Mouse (Mus musculus): Measurements from ENCODE around the gene Tnfrsf12a. TPM values are rescaled to one million over a fixed set of nuclear protein-coding genes. Genes with fewer than 3 reads are reported as not detected.

The Tnfrsf12a gene
- total RNA-seq, 2 experiments from 2014 or later: 3.3 to 4.1 TPM

GRCm38 (mm10) chr17:23660117-23660875 lies 17.0 kb downstream of the Tnfrsf12a start, which contains the start of gene Bicdl2:
Bicdl2 (plus strand) TSS chr17:23660506.
- DNase-seq (ENCODE audit: extremely low spot score in 1 of 2, low spot score in 2 of 2): peak in 1 of 2 experiments; percentile 54
- intact Hi-C loops (cut with DNase I): no loop called here

DNA sequence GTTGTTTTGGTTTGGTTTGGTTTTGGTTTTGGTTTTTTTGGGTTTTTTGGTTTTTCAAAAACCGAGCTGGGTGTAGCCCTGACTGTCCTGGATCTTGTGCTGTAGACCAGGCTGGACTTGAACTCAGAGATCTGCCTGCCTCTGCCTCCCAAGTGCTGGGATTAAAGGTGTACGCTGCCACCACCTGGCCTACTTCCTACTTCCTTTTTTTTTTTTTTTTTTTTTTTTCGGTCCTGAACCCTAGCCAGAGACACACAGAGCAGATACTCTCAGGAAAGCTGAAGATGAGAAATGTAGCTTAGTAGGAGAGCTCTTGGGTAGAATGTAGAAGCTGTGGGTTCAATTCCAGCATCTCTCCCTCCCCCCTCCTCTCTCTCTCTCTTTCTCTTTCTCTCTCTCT lies 18.8 kb downstream of the Tnfrsf12a start:
- DNase-seq (ENCODE audit: extremely low spot score in 1 of 2, low spot score in 2 of 2): no peak

GRCm38 (mm10) chr17:23654410-23654809 lies 22.9 kb downstream of the Tnfrsf12a start:
- intact Hi-C loops (cut with DNase I): no loop called here

More for the DNA sequence above, 18.8 kb downstream of the Tnfrsf12a start:
- intact Hi-C loops (cut with DNase I): no loop called here

DNA sequence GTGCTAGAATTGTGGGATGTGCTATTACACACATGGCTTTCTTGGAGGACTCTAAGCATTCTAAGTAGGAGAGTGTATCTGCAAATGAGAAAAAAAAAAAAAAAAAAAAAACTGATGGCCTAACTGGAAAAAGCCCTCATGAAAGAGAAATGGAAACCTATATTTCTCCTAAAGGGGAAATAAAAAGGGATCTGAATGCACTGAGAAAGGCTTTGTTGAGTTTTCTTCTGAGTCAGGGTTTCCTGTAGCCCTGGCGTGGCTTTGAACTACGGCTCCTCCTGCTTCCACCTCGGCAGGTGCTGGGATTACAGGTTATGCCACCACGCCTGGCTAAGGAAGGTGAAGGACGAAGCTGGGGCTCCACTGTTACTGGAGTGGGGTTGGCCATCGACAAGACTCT lies 23.3 kb downstream of the Tnfrsf12a start:
- DNase-seq (ENCODE audit: extremely low spot score in 1 of 2, low spot score in 2 of 2): no peak
- intact Hi-C loops (cut with DNase I): no loop called here

More at GRCm38 (mm10) chr17:23654410-23654809, 22.9 kb downstream of the Tnfrsf12a start:
- DNase-seq (ENCODE audit: extremely low spot score in 1 of 2, low spot score in 2 of 2): no peak

DNA sequence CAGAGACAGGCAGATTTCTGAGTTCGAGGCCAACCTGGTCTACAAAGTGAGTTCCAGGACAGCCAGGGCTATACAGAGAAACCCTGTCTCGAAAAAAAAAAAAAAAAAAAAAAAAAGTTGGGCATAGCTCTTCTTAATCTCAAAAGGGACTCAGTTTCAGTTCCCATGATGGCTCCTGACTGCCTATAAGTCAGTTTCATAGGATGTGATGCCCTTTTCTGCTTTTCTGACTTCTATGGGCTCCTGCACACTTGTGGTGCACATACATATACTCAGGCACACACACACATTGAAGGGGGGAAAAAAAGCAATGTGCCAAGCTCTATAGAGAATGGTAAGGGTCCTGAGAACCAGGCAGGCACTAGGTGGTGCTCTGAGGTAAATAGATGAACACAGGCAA lies 23.9 kb downstream of the Tnfrsf12a start:
- intact Hi-C loops (cut with DNase I): no loop called here
- DNase-seq (ENCODE audit: extremely low spot score in 1 of 2, low spot score in 2 of 2): no peak

DNA sequence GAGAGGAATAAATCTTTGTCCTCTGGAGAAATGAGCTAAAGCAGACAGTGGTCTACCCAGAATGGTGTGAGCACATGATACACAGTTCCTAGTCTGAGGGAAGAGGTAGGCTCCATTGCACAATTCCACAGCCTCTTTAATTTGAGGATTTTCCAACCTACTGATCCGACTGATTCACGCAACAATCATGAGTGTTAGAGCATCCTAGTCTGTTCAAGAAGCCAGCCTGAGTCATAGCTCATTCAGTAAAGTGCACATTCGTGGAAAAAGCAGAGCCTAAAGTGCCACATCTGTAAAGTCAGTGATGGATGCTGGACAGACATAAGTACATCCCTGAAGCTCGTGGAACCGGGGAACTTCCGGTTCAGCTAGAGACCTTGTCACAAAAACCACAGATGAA lies 25.9 kb downstream of the Tnfrsf12a start:
- no peak for DNase-seq (ENCODE audit: extremely low spot score in 1 of 2, low spot score in 2 of 2)
- intact Hi-C loops (cut with DNase I): no loop called here

DNA sequence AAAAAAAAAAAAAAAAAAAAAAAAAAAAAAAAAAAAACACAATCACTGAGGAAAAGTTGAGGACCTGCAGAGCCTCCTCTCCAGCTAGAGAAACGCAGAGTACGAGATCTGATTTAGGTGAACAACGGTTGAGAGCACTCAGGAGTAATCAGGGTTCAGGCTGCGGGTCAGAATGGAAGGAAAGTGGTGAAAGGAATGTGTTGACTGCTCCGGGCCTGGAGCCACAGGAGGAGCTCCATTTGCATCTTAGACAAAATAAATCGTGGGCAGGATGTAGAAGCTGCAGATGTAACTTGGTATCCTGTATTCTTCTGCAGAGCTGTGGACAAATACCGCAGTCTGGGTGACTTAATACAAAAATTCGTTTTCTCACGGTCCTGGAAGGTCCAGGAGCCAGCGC lies 31.4 kb downstream of the Tnfrsf12a start:
- no peak for DNase-seq (ENCODE audit: extremely low spot score in 1 of 2, low spot score in 2 of 2)
- intact Hi-C loops (cut with DNase I): no loop called here

- peak in 1 of 2 experiments; percentile 80 for DNase-seq (ENCODE audit: extremely low spot score in 1 of 2, low spot score in 2 of 2)
- intact Hi-C loops (cut with DNase I): no loop called here
Observed at GRCm38 (mm10) chr17:23644613-23645495, 32.4 kb downstream of the Tnfrsf12a start, which contains the start of gene Mmp25. Mmp25 (minus strand) TSS chr17:23645277.

DNA sequence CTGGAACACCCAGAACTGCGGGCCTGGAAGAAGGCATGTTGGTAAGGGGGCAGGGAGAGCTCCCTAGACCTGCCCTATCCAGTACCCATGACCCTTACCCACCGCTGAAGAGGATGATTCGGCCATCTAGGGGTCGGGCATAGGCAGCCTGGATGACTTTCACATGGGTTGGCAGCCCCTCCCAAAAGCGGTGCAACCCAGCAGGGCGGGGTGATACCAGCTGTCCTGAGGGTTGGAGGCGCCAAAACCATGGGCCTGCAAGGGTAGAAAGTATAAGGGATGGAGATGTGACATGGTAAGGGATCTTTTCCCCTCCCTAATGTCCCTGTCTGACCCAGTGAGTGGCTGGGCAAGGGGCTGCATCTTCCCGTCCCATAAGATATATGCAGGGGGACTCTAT lies 46.0 kb downstream of the Tnfrsf12a start:
- no peak for DNase-seq (ENCODE audit: extremely low spot score in 1 of 2, low spot score in 2 of 2)
- intact Hi-C loops (cut with DNase I): no loop called here

DNA sequence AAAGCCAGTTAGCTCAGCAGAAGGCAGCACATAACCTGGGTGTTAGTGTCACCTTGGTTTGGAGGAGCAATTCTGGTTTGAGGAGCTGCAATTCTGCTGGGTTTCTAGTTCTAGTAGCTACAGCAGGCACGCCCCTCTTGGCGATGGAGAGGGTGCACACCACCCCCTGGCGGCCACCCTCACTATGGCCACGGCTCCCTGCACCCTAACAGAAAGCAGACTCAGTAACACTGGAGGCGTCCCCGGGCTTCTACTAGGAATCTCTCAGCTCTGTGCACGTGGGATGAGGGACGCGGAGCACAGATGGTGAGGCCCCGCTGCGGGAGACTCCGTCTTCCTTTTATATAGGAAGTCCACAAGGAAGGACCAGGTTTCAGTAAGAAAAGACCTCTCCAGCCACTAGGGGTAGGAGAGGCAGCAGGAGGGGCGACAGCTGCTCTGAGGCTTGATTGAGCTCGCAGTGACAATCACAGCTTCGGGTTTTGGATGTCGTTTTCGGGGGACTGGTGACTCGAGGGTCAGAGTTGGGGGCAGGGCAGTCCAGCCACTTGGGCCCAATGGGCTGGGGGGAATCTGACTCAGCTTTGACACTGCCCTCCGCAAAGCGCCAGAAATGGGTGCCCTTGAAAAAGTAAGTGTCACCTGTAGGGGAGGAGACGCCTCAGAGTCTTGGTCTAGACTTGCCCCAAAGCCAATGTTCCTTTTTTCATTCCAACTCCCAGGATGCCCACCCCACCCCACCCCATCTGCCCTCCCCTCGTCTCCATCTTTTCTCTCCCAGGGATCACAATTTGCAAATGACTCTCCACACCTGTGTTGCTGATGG lies 46.9 kb downstream of the Tnfrsf12a start:
- DNase-seq (ENCODE audit: extremely low spot score in 1 of 2, low spot score in 2 of 2): peak; percentile 66 to 85
- intact Hi-C loops (cut with DNase I): no loop called here

GRCm38 (mm10) chr17:23627813-23628212 lies 49.5 kb downstream of the Tnfrsf12a start:
- intact Hi-C loops (cut with DNase I): no loop called here
- no peak for DNase-seq (ENCODE audit: extremely low spot score in 1 of 2, low spot score in 2 of 2)

Other genes with a start within 250 kb of the Tnfrsf12a start
- not detected for gene Vmn2r117, start 197.8 kb downstream of the Tnfrsf12a start, total RNA-seq (2021)
- 1 to 10 TPM; 6.6 to 6.7 TPM for gene Zfp213, start 113.2 kb downstream of the Tnfrsf12a start, total RNA-seq (2021)
- 10 to 100 TPM; 29.3 to 33.8 TPM for gene Zfp13, start 78.0 kb downstream of the Tnfrsf12a start, total RNA-seq (2021)
- gene Zscan10, start 76.6 kb downstream of the Tnfrsf12a start, total RNA-seq (2021): not detected
- 1 to 10 TPM; 1.1 to 1.5 TPM for gene Mmp25, start 32.2 kb downstream of the Tnfrsf12a start, total RNA-seq (2021)
- gene Bicdl2, start 17.0 kb downstream of the Tnfrsf12a start, total RNA-seq (2021): not detected
- 100 to 1,000 TPM; 149 to 154 TPM for gene Hcfc1r1, start 3.9 kb downstream of the Tnfrsf12a start, total RNA-seq (2021)
- 1 to 10 TPM; 8.7 to 9.9 TPM for gene Thoc6, start 3.6 kb downstream of the Tnfrsf12a start, total RNA-seq (2021)
- not detected for gene Cldn6, start 1.8 kb upstream of the Tnfrsf12a start, total RNA-seq (2021)
- gene Cldn9, start 6.6 kb upstream of the Tnfrsf12a start, total RNA-seq (2021): not detected
- gene 1520401A03Rik, start 45.3 kb upstream of the Tnfrsf12a start, total RNA-seq (2021): under 1 TPM; 0.11 to 0.61 TPM
- 1 to 10 TPM; 6.5 to 7.2 TPM for gene Pkmyt1, start 48.9 kb upstream of the Tnfrsf12a start, total RNA-seq (2021)
- 10 to 100 TPM; 55.8 to 57.7 TPM for gene Paqr4, start 63.4 kb upstream of the Tnfrsf12a start, total RNA-seq (2021)
- gene Kremen2, start 68.4 kb upstream of the Tnfrsf12a start, total RNA-seq (2021): under 1 TPM in 1 of 2 experiments, not detected in 1; 0.36 TPM
- gene Flywch1, start 94.1 kb upstream of the Tnfrsf12a start, total RNA-seq (2021): 100 to 1,000 TPM; 125 to 133 TPM
- gene Flywch2, start 108.6 kb upstream of the Tnfrsf12a start, total RNA-seq (2021): 10 to 100 TPM; 26.9 to 32.1 TPM
- gene Srrm2, start 113.1 kb upstream of the Tnfrsf12a start, total RNA-seq (2021): 100 to 1,000 TPM; 555 to 572 TPM
- gene Elob, start 151.7 kb upstream of the Tnfrsf12a start, total RNA-seq (2021): 100 to 1,000 TPM; 389 to 390 TPM
- gene Prss33, start 158.6 kb upstream of the Tnfrsf12a start, total RNA-seq (2021): not detected
- not detected for gene Prss32, start 166.4 kb upstream of the Tnfrsf12a start, total RNA-seq (2021)
- 1 to 10 TPM; 1.9 to 2.8 TPM for gene Prss41, start 166.7 kb upstream of the Tnfrsf12a start, total RNA-seq (2021)
- not detected for gene Prss21, start 190.6 kb upstream of the Tnfrsf12a start, total RNA-seq (2021)
- not detected for gene Dcpp1, start 203.4 kb upstream of the Tnfrsf12a start, total RNA-seq (2021)
- not detected for gene Dcpp2, start 203.4 kb upstream of the Tnfrsf12a start, total RNA-seq (2021)
- not detected for gene Dcpp3, start 240.0 kb upstream of the Tnfrsf12a start, total RNA-seq (2021)